Mouse (Mus musculus): ENCODE results near the gene Cers6. TPM values are rescaled to one million over a fixed set of nuclear protein-coding genes. Genes with fewer than 3 reads are reported as not detected.

Cers6 gene
- 3.6 and 5.8 TPM in 2 replicates for polyA plus RNA-seq (2015; fragmentation: Nextera tagmentation; extraction: Ambion mirVana)

- Histone ChIP-seq H3K9ac (peak within 1 kb of the TSS; percentile 71), H3K4me2 (peak within 1 kb of the TSS; percentile 92), H3K4me3 (replicated peaks) (peak within 1 kb of the TSS; percentile 69), H3K36me3 (no peaks in the 10 kb centered on the region), H3K9me3 (replicated peaks) (no peaks in the 10 kb centered on the region), H3K27ac (peak within 1 kb of the TSS; percentile 47; the same call in 1 of the 2 replicates), H3K27me3 (peaks cover 33% of the 10 kb centered on the region), H3K4me1 (replicated peaks) (peaks cover 19% of the 10 kb centered on the region)
- ATAC-seq (ENCODE audit: low read depth) (peak; percentile 94), DNase-seq (peak; percentile 85)
- WGBS (ENCODE audit: insufficient replicate concordance), result under 1% methylated on average over 53 of the region's 53 CpGs
Observed at GRCm38 (mm10) chr2:68860904-68861685, at the start of gene Cers6. Gene Cers6, plus strand, starts transcription at chr2:68861441.

- Histone ChIP-seq H3K4me2 (no peak overlapping the region), H3K9ac (no peak overlapping the region), H3K36me3 (no peaks in the 10 kb centered on the region), H3K27me3 (no peaks in the 10 kb centered on the region), H3K4me3 (replicated peaks) (no peak overlapping the region), H3K4me1 (replicated peaks) (no peaks in the 10 kb centered on the region), H3K27ac (no peak overlapping the region), H3K9me3 (replicated peaks) (no peaks in the 10 kb centered on the region)
- DNase-seq (no peak), ATAC-seq (ENCODE audit: low read depth) (no peak)
- WGBS (ENCODE audit: insufficient replicate concordance), result 61% methylated on average over 2 of the region's 2 CpGs
Observed at GRCm38 (mm10) chr2:68814409-68814808, 46.8 kb upstream of the Cers6 start.

GRCm38 (mm10) chr2:68819040-68819439 lies 42.2 kb upstream of the Cers6 start:
- Histone ChIP-seq H3K4me1 (replicated peaks) (0 out of 2 replicates have a peak, but pooled peaks cover 3% of the 10 kb centered on the region), H3K9ac (no peak overlapping the region), H3K9me3 (replicated peaks) (no peaks in the 10 kb centered on the region), H3K4me3 (replicated peaks) (no peak overlapping the region), H3K4me2 (no peak overlapping the region), H3K27me3 (no peaks in the 10 kb centered on the region), H3K36me3 (no peaks in the 10 kb centered on the region), H3K27ac (no peak overlapping the region)
- WGBS (ENCODE audit: insufficient replicate concordance), result 73% methylated on average over 4 of the region's 4 CpGs
- DNase-seq, result no peak
- no peak for ATAC-seq (ENCODE audit: low read depth)

GRCm38 (mm10) chr2:68822152-68822887 lies 38.9 kb upstream of the Cers6 start:
- WGBS (ENCODE audit: insufficient replicate concordance), result 46% methylated on average over 4 of the region's 4 CpGs
- no peak overlapping the region for H3K4me2 ChIP-seq
- H3K4me3 ChIP-seq (replicated peaks), result no peak overlapping the region
- no peak for DNase-seq
- H3K4me1 ChIP-seq (replicated peaks), result peaks cover 11% of the 10 kb centered on the region; the same call in 1 of the 2 replicates
- H3K9ac ChIP-seq, result no peak overlapping the region
- H3K9me3 ChIP-seq (replicated peaks), result no peaks in the 10 kb centered on the region
- H3K27ac ChIP-seq, result no peak overlapping the region
- H3K27me3 ChIP-seq, result no peaks in the 10 kb centered on the region
- peak; percentile 53; the same call in 1 of the 2 replicates for ATAC-seq (ENCODE audit: low read depth)
- H3K36me3 ChIP-seq, result no peaks in the 10 kb centered on the region

GRCm38 (mm10) chr2:68825326-68826020 lies 35.8 kb upstream of the Cers6 start:
- Histone ChIP-seq H3K4me2 (no peak overlapping the region), H3K4me1 (replicated peaks) (peaks cover 11% of the 10 kb centered on the region; the same call in 1 of the 2 replicates), H3K9me3 (replicated peaks) (no peaks in the 10 kb centered on the region), H3K36me3 (no peaks in the 10 kb centered on the region), H3K27ac (no peak overlapping the region), H3K9ac (no peak overlapping the region), H3K27me3 (no peaks in the 10 kb centered on the region), H3K4me3 (replicated peaks) (no peak overlapping the region)
- 14% methylated on average over 7 of the region's 7 CpGs for WGBS (ENCODE audit: insufficient replicate concordance)
- ATAC-seq (ENCODE audit: low read depth) (peak; percentile 48; the same call in 1 of the 2 replicates), DNase-seq (peak; percentile 9)

- 60% methylated on average over 5 of the region's 5 CpGs for WGBS (ENCODE audit: insufficient replicate concordance)
- no peaks in the 10 kb centered on the region for H3K9me3 ChIP-seq (replicated peaks)
Observed at GRCm38 (mm10) chr2:68843330-68843729, 17.9 kb upstream of the Cers6 start.

GRCm38 (mm10) chr2:68844530-68844929 lies 16.7 kb upstream of the Cers6 start:
- no peaks in the 10 kb centered on the region for H3K27me3 ChIP-seq
- H3K9me3 ChIP-seq (replicated peaks), result no peaks in the 10 kb centered on the region
- no peaks in the 10 kb centered on the region for H3K36me3 ChIP-seq
- 66% methylated on average over 2 of the region's 2 CpGs for WGBS (ENCODE audit: insufficient replicate concordance)
- H3K27ac ChIP-seq, result no peak overlapping the region
- DNase-seq, result no peak
- H3K4me1 ChIP-seq (replicated peaks), result no peaks in the 10 kb centered on the region
- H3K9ac ChIP-seq, result no peak overlapping the region
- H3K4me2 ChIP-seq, result no peak overlapping the region
- no peak for ATAC-seq (ENCODE audit: low read depth)
- no peak overlapping the region for H3K4me3 ChIP-seq (replicated peaks)

More at GRCm38 (mm10) chr2:68843330-68843729, 17.9 kb upstream of the Cers6 start:
- Histone ChIP-seq H3K4me1 (replicated peaks) (no peaks in the 10 kb centered on the region), H3K27me3 (no peaks in the 10 kb centered on the region), H3K36me3 (no peaks in the 10 kb centered on the region), H3K9ac (no peak overlapping the region), H3K4me2 (no peak overlapping the region), H3K27ac (no peak overlapping the region), H3K4me3 (replicated peaks) (no peak overlapping the region)
- ATAC-seq (ENCODE audit: low read depth) (no peak), DNase-seq (no peak)

- H3K4me2 ChIP-seq, result no peak overlapping the region
- ATAC-seq (ENCODE audit: low read depth) (0 out of 2 replicates have a peak, but pooled peaks have one; percentile 41), DNase-seq (no peak)
- no peaks in the 10 kb centered on the region for H3K36me3 ChIP-seq
- no peak overlapping the region for H3K4me3 ChIP-seq (replicated peaks)
- no peak overlapping the region for H3K27ac ChIP-seq
- no peaks in the 10 kb centered on the region for H3K4me1 ChIP-seq (replicated peaks)
- H3K9me3 ChIP-seq (replicated peaks), result no peaks in the 10 kb centered on the region
- 64% methylated on average over 13 of the region's 13 CpGs for WGBS (ENCODE audit: insufficient replicate concordance)
- no peaks in the 10 kb centered on the region for H3K27me3 ChIP-seq
- no peak overlapping the region for H3K9ac ChIP-seq
Observed at GRCm38 (mm10) chr2:68845002-68845740, 16.1 kb upstream of the Cers6 start.

GRCm38 (mm10) chr2:68860391-68860790 lies 850 bp upstream of the Cers6 start:
- no peak for DNase-seq
- WGBS (ENCODE audit: insufficient replicate concordance), result 53% methylated on average over 2 of the region's 2 CpGs
- peaks cover 33% of the 10 kb centered on the region for H3K27me3 ChIP-seq
- H3K9ac ChIP-seq, result no peak overlapping the region
- peak overlapping the region; percentile 92 for H3K4me2 ChIP-seq
- H3K9me3 ChIP-seq (replicated peaks), result no peaks in the 10 kb centered on the region
- peaks cover 19% of the 10 kb centered on the region for H3K4me1 ChIP-seq (replicated peaks)
- H3K36me3 ChIP-seq, result no peaks in the 10 kb centered on the region
- H3K4me3 ChIP-seq (replicated peaks), result no peak overlapping the region
- no peak overlapping the region for H3K27ac ChIP-seq
- no peak for ATAC-seq (ENCODE audit: low read depth)

- ATAC-seq (ENCODE audit: low read depth), result peak; percentile 31
- peaks cover 33% of the 10 kb centered on the region for H3K27me3 ChIP-seq
- under 1% methylated on average over 64 of the region's 64 CpGs for WGBS (ENCODE audit: insufficient replicate concordance)
Observed at GRCm38 (mm10) chr2:68861721-68862463, 651 bp downstream of the Cers6 start.

More at GRCm38 (mm10) chr2:68861721-68862463, 651 bp downstream of the Cers6 start:
- no peaks in the 10 kb centered on the region for H3K36me3 ChIP-seq
- H3K4me2 ChIP-seq, result peak overlapping the region; percentile 92
- H3K4me3 ChIP-seq (replicated peaks), result peak overlapping the region; percentile 69
- peak overlapping the region; percentile 71 for H3K9ac ChIP-seq
- peak overlapping the region; percentile 47; the same call in 1 of the 2 replicates for H3K27ac ChIP-seq
- no peaks in the 10 kb centered on the region for H3K9me3 ChIP-seq (replicated peaks)
- DNase-seq, result peak; percentile 15
- peaks cover 19% of the 10 kb centered on the region for H3K4me1 ChIP-seq (replicated peaks)
